Comparison of ENCODE assay signal across 18 mouse cellular contexts in the genomic region with DNA sequence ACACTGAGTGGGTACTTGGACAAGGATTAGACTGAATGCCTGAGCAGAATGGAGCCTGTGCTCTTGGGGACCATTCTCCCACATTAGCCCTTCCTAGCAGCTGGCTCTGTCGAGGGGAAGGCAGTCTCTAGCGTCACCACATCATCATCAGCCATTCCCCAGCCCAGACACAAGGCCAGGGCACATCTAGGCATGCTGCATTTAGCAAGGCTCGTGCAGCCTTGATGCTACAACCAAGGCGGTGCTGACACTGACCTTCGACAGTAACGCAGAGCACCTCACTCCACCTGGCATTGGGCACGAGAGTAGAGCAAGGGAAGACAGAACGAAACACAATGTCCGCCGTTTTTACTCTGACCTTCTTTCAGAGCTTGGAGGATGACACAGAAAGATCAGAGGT.
"Had no signal": no experiment of that assay in that cellular context is flagged by ENCODE, and none has a peak within 500 bp of the region (broad histone marks: within the 10 kb centered on the region; RNA-seq: fewer than 3 reads in every experiment).

No protein-coding gene starts in this region.

- H3K9me3 ChIP-seq: limb, embryonic 12.5 days; limb, embryonic 15.5 days; lung, embryonic 15.5 days; midbrain, embryonic 13.5 days had no signal

- H3K27me3 ChIP-seq: limb, embryonic 12.5 days; limb, embryonic 15.5 days; lung, embryonic 15.5 days; midbrain, embryonic 13.5 days had no signal

- H3K4me2 ChIP-seq: limb, embryonic 12.5 days; limb, embryonic 15.5 days; liver, embryonic 11.5 days; lung, embryonic 15.5 days; midbrain, embryonic 13.5 days had no signal

- H3K27ac ChIP-seq: limb, embryonic 12.5 days; limb, embryonic 15.5 days; liver, embryonic 14.5 days; lung, embryonic 15.5 days; midbrain, embryonic 13.5 days; stomach, postnatal 0 days had no signal

- H3K4me3 ChIP-seq: limb, embryonic 12.5 days; limb, embryonic 15.5 days; lung, embryonic 15.5 days; midbrain, embryonic 13.5 days had no signal

- H3K9ac ChIP-seq: limb, embryonic 12.5 days; limb, embryonic 15.5 days; liver, embryonic 14.5 days; liver, postnatal 0 days; lung, embryonic 15.5 days; midbrain, embryonic 13.5 days had no signal

- ATAC-seq: liver, postnatal 0 days; midbrain, embryonic 13.5 days had no signal

- DNase-seq: kidney, adult 9 months; kidney, postnatal 14 days; kidney, postnatal 4 days; left cerebral cortex, postnatal 4 days; liver, postnatal 0 days; lung, postnatal 10 days; lung, postnatal 36 days; right cerebral cortex, adult 18-20 months; right cerebral cortex, postnatal 14 days; right cerebral cortex, postnatal 4 days; thymus, postnatal 25 days had no signal

- H3K4me1 ChIP-seq: lung, embryonic 15.5 days had no signal
